Mouse (Mus musculus) G1E (cell line): ENCODE results near the gene Lrrfip1.

Experiments
- CTCF ChIP-seq: IDR thresholded peaks from 2 replicates; pipeline ENCODE4 v1.5.1; 2012; ENCODE audit warnings: low read depth, low read length, inconsistent platforms, mixed read lengths
- GATA1 ChIP-seq: IDR thresholded peaks from 2 replicates; pipeline ENCODE4 v1.6.1; 2012; ENCODE audit warnings: borderline replicate concordance, low read length, inconsistent platforms, mixed read lengths
- POLR2AphosphoS5 ChIP-seq: IDR thresholded peaks from 2 replicates; pipeline ENCODE4 v1.6.1; 2012; ENCODE audit warnings: low read depth, low read length, inconsistent platforms; ENCODE audit not compliant: insufficient replicate concordance
- TAL1 ChIP-seq: conservative IDR thresholded peaks from 2 replicates; pipeline ENCODE4 v1.6.1; 2012; ENCODE audit warnings: low read depth, low read length, inconsistent platforms, mixed read lengths

DNA sequence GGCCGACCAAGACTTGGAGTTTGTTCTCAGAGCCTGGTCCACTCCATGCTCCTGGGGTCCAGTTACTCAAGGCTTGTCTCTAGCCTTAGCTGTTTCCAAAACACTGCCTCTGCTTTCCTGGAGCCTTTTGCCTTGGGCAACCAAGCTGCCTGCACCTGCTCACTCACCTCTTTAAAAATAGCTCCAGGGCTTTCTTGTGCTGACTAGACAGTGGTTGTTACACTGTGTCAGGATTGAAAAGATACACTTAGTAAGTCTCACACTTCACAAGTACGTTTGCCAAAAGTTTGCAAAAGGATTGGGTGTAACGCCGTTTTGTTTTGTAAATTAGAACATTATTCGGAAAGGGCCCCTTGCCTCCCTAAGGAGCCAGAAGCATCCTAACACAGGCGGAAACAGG, 40.0 kb downstream of the Lrrfip1 start:
- TF ChIP-seq CTCF (no peak), TAL1 (no peak), POLR2AphosphoS5 (no peak), GATA1 (no peak)
